Mouse (Mus musculus) liver, postnatal 0 days (tissue): ENCODE data around the gene Natd1. TPM values are rescaled to one million over a fixed set of nuclear protein-coding genes. Genes with fewer than 3 reads are reported as not detected.

Experiments used
- ATAC-seq: fragments of 200-750 bp; cut with Nextera tagmentation; 2 replicates; pipeline ENCODE4 v1.8.0; 2017; ENCODE audit warnings: mild to moderate bottlenecking, moderate library complexity
- DNase-seq: peaks from one replicate; pipeline ENCODE4 v3.0.0-alpha.2; 2016
- H3K27ac ChIP-seq: fragments of 300-500 bp; sonication (generic); 2 replicates; pipeline ENCODE4 v1.5.1; 2014; ENCODE audit warnings: antibody characterized with exemption, moderate library complexity, mild to moderate bottlenecking, low read depth
- H3K27me3 ChIP-seq: fragments of 300-500 bp; sonication (generic); 2 replicates; pipeline ENCODE4 v1.6.1; 2014; ENCODE audit warnings: low read length, control low read depth, mixed read lengths; ENCODE audit not compliant: insufficient read depth
- H3K36me3 ChIP-seq: fragments of 300-500 bp; sonication (generic); replicated peaks from 2 replicates; pipeline ENCODE4 v1.6.1; 2014; ENCODE audit warnings: mild to moderate bottlenecking, control low read depth, low read length, moderate library complexity, mixed read lengths; ENCODE audit not compliant: insufficient read depth
- H3K4me1 ChIP-seq: fragments of 300-500 bp; sonication (generic); 2 replicates; pipeline ENCODE4 v1.6.1; 2014; ENCODE audit warnings: antibody characterized with exemption, mild to moderate bottlenecking, control low read depth; ENCODE audit not compliant: insufficient read depth
- H3K4me2 ChIP-seq: fragments of 300-500 bp; sonication (generic); 2 replicates; pipeline ENCODE4 v1.6.1; 2014; ENCODE audit warnings: low read depth, mild to moderate bottlenecking, low read length, moderate library complexity, mixed read lengths
- H3K4me3 ChIP-seq: fragments of 300-500 bp; sonication (generic); 2 replicates; pipeline ENCODE4 v1.5.1; 2014; ENCODE audit warnings: low read depth, low read length
- H3K9ac ChIP-seq: fragments of 300-500 bp; sonication (generic); replicated peaks from 2 replicates; pipeline ENCODE4 v1.6.1; 2014; ENCODE audit warnings: mild to moderate bottlenecking, moderate library complexity
- H3K9me3 ChIP-seq: fragments of 300-500 bp; sonication (generic); 2 replicates; pipeline ENCODE4 v1.6.1; 2016; ENCODE audit warnings: mild to moderate bottlenecking, control low read depth, low read length, mixed read lengths
- CTCF ChIP-seq: sonication (generic); IDR thresholded peaks from 2 replicates; pipeline ENCODE4 v1.5.1; 2016; ENCODE audit warnings: antibody characterized with exemption, low read depth
- EP300 ChIP-seq: IDR thresholded peaks from 2 replicates; pipeline ENCODE4 v1.6.1; 2016; ENCODE audit warnings: antibody characterized with exemption, low read depth, mild to moderate bottlenecking
- WGBS: fragments of 180-500 bp; shearing (Covaris S2); extraction: QIAGEN DNeasy Blood & Tissue Kit; methylation state at CpG from one replicate; pipeline ENCODE4 v1.1.7; 2014; ENCODE audit not compliant: insufficient replicate concordance; 5-methylcytosine and 5-hydroxymethylcytosine counted together
- polyA plus RNA-seq: library from polyadenylated mRNA; unstranded; fragments of >200 nt; fragmentation: Nextera tagmentation; extraction: Ambion mirVana; gene quantifications from 2 replicates; pipeline ENCODE4 v1.2.1, GENCODE M21; 2015

The Natd1 gene
- polyA plus RNA-seq, 1 experiment from 2014 or later = 6.2 TPM

DNA sequence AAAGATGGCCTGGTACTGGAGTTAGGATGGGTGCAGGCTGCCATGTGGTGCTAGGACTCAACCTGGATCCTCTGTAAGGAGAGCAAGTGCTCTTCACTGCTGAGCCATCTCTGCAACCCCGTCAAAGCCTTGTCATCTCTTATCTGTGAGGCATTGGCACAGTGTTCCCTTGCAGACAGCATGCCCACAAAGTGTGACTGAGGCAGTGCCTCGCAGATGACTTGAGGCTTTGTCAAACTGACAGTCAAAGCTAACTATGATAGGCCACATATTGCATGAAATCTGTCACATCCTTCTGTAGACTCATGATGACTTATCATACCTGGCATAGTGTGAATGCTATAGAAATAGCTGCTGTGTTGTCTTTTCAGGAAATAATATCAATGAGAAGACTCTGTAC is 5.5 kb upstream of the Natd1 start:
- no peaks in the 10 kb centered on the region for H3K27me3 ChIP-seq
- H3K36me3 ChIP-seq = 0 out of 2 replicates have a peak, but pooled peaks cover 2% of the 10 kb centered on the region
- H3K4me3 ChIP-seq = no peak overlapping the region
- TF ChIP-seq EP300 = no peak
- no peak for TF ChIP-seq CTCF
- peaks cover 30% of the 10 kb centered on the region for H3K4me1 ChIP-seq
- no peak overlapping the region for H3K9ac ChIP-seq
- peak; percentile 18; the same call in 1 of the 2 replicates for ATAC-seq
- DNase-seq = no peak
- WGBS = 45% methylated on average over 2 of the region's 2 CpGs
- H3K9me3 ChIP-seq = no peaks in the 10 kb centered on the region
- H3K4me2 ChIP-seq = no peak overlapping the region
- no peak overlapping the region for H3K27ac ChIP-seq

DNA sequence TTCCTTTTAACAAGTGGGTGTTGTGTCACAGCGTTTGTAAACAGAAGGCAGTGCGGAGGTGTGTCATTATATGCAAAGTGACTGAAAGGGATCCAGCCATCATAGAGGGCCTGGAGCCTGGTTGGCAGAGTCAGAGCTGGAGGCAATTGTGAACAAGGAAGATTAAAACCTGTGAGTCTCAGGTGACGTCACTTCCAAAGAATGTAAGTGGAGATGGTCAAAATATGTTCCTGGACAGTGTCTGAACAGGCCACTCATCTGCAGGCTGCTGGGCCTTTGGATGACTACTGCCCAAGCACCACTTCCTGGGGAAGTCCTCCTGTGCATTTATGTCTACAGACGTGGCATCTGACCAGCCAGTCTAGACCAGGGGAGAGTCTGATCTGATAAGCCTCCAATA is 651 bp upstream of the Natd1 start:
- WGBS = 72% methylated on average over 4 of the region's 4 CpGs
- Histone ChIP-seq H3K9ac (no peak overlapping the region), H3K4me3 (no peak overlapping the region), H3K4me1 (peaks cover 28% of the 10 kb centered on the region), H3K27ac (no peak overlapping the region), H3K4me2 (no peak overlapping the region), H3K36me3 (no peaks in the 10 kb centered on the region), H3K27me3 (no peaks in the 10 kb centered on the region), H3K9me3 (no peaks in the 10 kb centered on the region)
- TF ChIP-seq CTCF = no peak
- TF ChIP-seq EP300 = no peak
- DNase-seq = no peak
- no peak for ATAC-seq

DNA sequence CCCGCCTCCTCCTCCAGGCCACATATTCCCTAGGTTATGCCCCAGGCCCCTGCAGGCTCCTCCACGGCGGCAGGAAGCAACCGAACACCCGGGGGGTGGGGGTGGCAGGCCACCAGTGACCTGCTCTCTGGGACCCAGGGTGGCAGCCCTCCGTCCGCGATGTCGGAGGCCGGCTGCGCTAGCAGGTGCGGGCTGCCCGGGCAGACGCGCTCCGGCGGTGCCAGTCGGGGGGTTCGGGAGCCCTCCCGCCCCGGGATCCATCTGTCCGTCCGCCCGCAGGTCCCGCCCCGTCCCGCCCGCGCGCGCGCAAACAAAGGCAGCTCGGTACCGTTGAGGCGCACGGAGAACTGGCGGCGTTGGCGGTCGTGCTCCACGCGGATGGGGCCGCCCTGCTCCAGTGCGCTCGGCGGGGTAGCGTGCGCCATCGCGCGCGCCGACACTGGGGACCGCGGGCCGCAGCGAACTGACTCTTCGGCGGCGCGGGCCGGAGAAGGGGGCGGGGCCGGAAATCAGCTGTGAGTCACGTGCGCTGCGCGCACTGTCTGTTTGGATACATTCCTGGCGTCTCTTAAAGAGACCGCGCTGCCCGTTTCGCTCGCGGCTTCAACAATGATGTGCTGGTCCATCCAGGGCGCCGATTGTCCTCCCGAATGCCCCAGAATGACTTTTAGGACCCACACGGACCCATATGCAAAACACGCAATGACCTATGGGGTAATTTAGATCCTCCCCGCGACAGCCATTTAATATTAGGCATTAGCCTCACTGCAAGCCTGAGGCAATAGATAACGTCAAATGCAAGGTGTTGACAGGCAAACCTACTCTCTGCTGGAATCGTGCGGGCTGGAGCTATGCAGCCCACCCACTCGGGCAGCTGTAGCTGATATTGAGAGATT is 1.0 kb downstream of the Natd1 start:
- ATAC-seq = peak; percentile 93
- TF ChIP-seq CTCF = no peak
- no peak for TF ChIP-seq EP300
- Histone ChIP-seq H3K36me3 (no peaks in the 10 kb centered on the region), H3K27me3 (no peaks in the 10 kb centered on the region), H3K9me3 (no peaks in the 10 kb centered on the region), H3K4me3 (peak overlapping the region; percentile 88), H3K4me2 (peak overlapping the region; percentile 77), H3K4me1 (peaks cover 23% of the 10 kb centered on the region), H3K9ac (peak overlapping the region; percentile 81), H3K27ac (peak overlapping the region; percentile 82)
- DNase-seq = peak; percentile 94
- WGBS = under 1% methylated on average over 84 of the region's 86 CpGs

DNA sequence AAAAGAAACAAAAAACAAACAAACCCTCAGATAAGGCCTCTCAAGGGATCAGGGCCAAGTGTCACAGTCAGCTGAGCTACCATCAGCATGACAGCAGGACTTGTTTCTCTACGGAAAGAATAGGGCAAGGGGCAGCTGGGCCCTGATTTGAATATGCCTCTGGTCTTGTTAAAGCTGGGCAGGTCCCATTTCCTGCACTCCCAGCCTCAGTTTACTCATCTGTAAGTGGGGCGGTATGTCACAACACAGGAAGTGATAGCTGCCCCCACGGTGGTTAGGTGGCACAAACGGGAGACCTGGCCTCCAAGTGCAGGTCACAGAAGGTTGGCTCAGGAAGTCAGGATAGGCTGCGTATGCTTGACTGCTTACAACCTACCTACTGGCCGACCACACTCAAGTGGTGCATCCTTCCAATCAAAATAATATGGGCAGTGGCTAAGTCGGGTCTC is 2.0 kb downstream of the Natd1 start:
- no peak for ATAC-seq
- no peak for DNase-seq
- H3K36me3 ChIP-seq = no peaks in the 10 kb centered on the region
- no peaks in the 10 kb centered on the region for H3K27me3 ChIP-seq
- H3K4me2 ChIP-seq = peak overlapping the region; percentile 77
- H3K9ac ChIP-seq = peak overlapping the region; percentile 81
- no peaks in the 10 kb centered on the region for H3K9me3 ChIP-seq
- 19% methylated on average over 7 of the region's 7 CpGs for WGBS
- peak overlapping the region; percentile 88 for H3K4me3 ChIP-seq
- TF ChIP-seq EP300 (no peak), CTCF (no peak)
- 0 out of 2 replicates have a peak overlapping the region, but pooled peaks have one; percentile 32 for H3K27ac ChIP-seq
- peaks cover 23% of the 10 kb centered on the region for H3K4me1 ChIP-seq

DNA sequence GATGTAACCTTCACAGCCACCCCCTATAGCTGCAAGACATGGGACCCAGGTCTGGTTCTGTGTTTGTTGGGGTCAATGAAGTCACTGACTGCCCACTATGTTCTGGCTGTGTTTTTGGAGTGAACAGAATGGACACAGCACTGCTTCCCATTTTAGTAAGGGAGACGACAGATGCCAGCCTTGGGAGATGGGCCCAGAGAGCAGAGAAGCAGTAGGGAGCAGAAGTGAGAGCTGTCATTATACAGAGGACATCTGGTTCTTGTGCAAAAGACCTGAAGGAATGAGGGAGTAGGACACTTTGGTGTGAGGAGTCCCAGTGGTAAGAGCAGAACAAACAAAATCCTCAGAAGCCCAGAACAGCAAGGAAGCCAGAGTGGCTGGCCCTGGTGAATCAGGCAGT is 4.9 kb downstream of the Natd1 start:
- Histone ChIP-seq H3K9me3 (no peaks in the 10 kb centered on the region), H3K36me3 (peaks cover 10% of the 10 kb centered on the region), H3K27ac (no peak overlapping the region), H3K9ac (no peak overlapping the region), H3K4me1 (peaks cover 21% of the 10 kb centered on the region), H3K27me3 (no peaks in the 10 kb centered on the region), H3K4me2 (no peak overlapping the region), H3K4me3 (no peak overlapping the region)
- DNase-seq (no peak), ATAC-seq (no peak)
- 79% methylated on average over 1 of the region's 1 CpGs for WGBS
- TF ChIP-seq CTCF = no peak
- no peak for TF ChIP-seq EP300

DNA sequence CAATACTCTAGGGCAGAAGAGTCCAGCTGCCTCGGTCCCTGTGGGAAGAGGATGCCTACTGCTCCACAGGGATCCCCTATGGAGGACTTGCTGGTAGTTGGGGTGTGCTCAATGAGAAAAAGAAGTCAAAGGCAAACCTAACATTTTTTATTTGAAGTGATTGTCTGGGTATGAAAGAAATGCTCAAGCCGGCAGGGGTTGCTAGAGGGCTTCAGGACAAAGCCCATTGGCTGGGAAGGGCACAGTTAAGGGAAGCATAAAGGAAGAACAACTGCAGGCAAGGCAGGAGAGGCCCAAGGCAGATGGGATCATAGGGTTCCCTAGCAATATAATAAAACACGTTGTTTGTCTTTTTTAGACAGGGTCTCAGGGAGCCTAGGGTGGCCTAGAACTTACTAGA is 6.5 kb downstream of the Natd1 start:
- no peak for TF ChIP-seq EP300
- TF ChIP-seq CTCF = peak; percentile 31; the same call in 1 of the 2 replicates
- no peak overlapping the region for H3K4me2 ChIP-seq
- DNase-seq = no peak

More for the DNA sequence above, 6.5 kb downstream of the Natd1 start:
- peaks cover 10% of the 10 kb centered on the region for H3K36me3 ChIP-seq
- ATAC-seq = no peak
- no peak overlapping the region for H3K4me3 ChIP-seq
- H3K27ac ChIP-seq = no peak overlapping the region
- peaks cover 13% of the 10 kb centered on the region for H3K4me1 ChIP-seq
- no peaks in the 10 kb centered on the region for H3K27me3 ChIP-seq
- H3K9me3 ChIP-seq = no peaks in the 10 kb centered on the region
- no peak overlapping the region for H3K9ac ChIP-seq
- 77% methylated on average over 3 of the region's 3 CpGs for WGBS
